Mouse (Mus musculus) adrenal gland, postnatal 36 days (tissue): ENCODE results near the gene Col13a1. TPM values are rescaled to one million over a fixed set of nuclear protein-coding genes. Genes with fewer than 3 reads are reported as not detected.

ENCODE experiments used
- DNase-seq, 2 experiments: peaks; one replicate each; pipeline ENCODE4 v3.0.0; 2021; ENCODE audit warnings: mixed read lengths in 1 of 2
- long read RNA-seq, 2 experiments: library from polyadenylated mRNA; stranded (forward); transcript quantifications; one replicate each; pipeline ENCODE4 v2.0.0; 2021; ENCODE audit warnings: borderline sequencing depth in 2 of 2
- total RNA-seq, 2 experiments: library from RNA; stranded (reverse); gene quantifications; 2 replicates each; pipeline ENCODE4 v1.2.3; 2021

Col13a1 gene
- total RNA-seq, result 10 to 100 TPM in 1 of 2 experiments, 1 to 10 TPM in 1; 5.3 to 11.1 TPM
- long read RNA-seq, experiment 1, partial matches to known transcripts, result 2 of 10 reads
- long read RNA-seq, experiment 1, other reads (novel, unspliced or antisense), result 8 of 10 reads
- long read RNA-seq, experiment 2, partial matches to known transcripts, result 0 of 6 reads
- long read RNA-seq, experiment 2, other reads (novel, unspliced or antisense), result 6 of 6 reads

DNA sequence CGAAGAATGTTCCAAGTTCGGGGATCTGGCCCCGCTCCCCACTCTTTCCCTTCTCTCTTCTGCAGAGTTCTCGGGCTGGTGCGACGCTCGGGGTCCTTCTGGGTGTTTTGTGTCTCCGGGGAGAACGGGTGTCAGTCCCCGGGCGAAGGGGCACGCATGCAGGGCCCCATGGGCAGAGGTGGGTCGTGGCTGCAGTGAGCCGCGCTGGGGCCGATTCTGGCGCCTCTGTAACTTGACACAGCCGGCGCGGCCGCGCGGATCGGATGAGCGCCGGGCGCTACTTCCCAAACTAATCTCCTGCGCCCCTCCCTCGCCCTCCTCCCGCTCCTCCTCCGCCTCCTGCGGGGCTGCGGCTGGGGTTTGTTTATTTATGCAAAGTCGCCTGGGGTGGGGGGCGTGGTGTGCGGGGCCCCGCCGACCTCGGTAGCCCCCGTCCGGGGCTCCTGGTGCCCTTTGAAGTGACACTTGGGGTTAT, at the start of gene Col13a1:
TSS of gene Col13a1 (minus strand) at position 243 of the 475 bp plus-strand sequence.
- peak; percentile 48 to 53 for DNase-seq

DNA sequence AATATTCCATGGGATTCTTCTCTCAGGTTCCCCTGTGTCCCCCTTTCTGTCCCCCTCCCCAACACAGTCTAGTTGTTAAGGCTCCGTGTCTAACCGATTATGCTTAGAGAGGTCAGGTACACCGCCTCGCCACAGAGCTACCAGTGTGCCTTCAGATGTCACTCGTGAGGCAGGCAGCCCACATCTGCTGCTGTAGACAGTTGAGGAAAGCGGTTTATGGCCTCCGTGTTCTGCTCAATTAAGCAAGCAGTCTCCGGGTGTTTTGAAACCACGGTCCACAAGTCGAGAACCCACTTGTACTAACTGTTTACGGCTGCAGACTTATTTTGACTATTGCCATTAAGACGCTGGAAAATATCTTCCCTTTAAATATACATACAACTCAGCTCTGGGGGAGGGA, 48.8 kb upstream of the Col13a1 start:
- DNase-seq, result no peak

DNA sequence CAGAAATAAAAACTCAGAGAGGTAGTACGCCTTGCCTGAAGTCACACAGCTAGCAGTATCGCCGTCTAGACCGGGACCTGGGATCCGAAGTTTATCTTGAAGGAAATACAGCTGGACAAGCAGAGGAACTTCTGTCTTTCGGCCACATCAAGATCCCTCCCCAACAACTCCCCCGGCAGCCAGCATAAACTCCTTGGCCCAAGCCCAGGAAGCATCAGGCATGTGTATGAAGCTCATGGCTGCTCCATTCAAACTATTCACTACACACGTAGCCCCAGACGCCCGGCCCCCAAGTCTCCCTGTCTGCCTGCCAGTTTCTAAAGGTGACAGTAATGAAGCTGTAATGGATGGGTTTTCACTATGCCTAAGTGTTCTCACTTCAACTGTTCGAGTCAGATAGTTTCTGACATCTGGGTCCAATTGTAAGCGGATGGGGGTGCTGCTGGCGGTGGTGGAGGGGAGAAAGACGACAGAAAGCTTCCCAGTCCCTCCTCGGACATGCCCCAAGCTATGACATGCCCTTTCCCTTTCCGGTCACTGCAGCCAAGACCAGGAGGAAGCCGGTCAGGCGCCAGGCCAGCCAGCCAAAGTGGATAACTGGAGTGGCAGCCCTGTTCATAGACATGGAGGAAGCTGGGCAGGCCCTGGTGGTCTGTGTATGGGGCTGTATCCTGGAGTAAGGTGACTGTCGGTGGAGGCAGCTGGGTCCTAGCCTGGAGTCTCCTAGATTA, 45.1 kb upstream of the Col13a1 start:
- peak; percentile 45 to 62 for DNase-seq

GRCm38 (mm10) chr10:62020068-62020620, 41.2 kb upstream of the Col13a1 start:
- no peak for DNase-seq

- DNase-seq, result no peak
Observed at GRCm38 (mm10) chr10:62019386-62020067, 40.6 kb upstream of the Col13a1 start.

DNA sequence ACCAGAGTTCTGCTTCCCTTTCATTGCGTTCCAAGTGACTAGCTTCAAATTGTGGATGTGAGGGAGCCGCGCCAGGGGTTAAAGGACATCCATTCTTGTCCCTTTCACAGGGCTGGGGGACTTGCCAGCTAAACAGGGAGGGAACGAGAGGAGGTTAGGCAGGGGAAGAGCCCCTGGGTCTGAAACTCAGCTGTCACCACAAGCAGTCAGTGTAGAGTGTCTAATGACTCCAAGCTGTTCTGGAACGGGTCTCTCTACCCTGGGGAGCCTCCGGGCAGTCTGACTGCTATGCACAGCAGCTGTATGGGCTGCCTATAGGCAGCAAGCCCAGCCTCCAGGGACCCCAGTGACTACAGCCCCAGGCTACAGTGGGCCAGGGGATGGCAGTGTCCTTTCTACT, 38.0 kb upstream of the Col13a1 start:
- no peak for DNase-seq

- DNase-seq, result no peak
Observed at GRCm38 (mm10) chr10:62013190-62013589, 34.3 kb upstream of the Col13a1 start.

- no peak for DNase-seq
Observed at GRCm38 (mm10) chr10:62012371-62012770, 33.5 kb upstream of the Col13a1 start.

DNA sequence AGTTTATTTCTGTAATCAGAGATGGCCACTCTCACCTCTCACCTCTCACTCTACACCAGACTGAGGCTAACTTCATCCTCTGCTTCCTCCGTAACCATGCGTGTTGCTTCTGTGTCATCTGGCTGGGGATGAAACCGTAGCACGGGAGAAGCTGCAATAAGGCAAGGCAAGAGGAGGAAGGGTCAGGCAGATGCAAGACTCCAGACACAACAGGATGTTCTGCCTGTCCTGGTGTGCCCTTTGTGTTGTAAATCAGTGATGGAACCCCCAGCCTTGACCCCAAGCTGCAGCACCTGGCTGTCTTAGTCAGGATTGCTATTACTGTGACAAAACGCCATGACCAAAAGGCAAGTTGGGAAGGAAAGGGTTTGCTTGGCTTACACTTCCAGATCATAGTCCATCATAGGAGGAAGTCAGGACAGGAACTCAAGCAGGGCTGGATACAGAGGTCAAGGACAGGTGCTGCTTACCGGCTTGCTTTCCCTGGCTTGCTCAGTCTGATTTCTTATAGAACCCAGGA, 31.1 kb upstream of the Col13a1 start:
- no peak for DNase-seq

- no peak for DNase-seq
Observed at GRCm38 (mm10) chr10:62007958-62008357, 29.1 kb upstream of the Col13a1 start.

DNA sequence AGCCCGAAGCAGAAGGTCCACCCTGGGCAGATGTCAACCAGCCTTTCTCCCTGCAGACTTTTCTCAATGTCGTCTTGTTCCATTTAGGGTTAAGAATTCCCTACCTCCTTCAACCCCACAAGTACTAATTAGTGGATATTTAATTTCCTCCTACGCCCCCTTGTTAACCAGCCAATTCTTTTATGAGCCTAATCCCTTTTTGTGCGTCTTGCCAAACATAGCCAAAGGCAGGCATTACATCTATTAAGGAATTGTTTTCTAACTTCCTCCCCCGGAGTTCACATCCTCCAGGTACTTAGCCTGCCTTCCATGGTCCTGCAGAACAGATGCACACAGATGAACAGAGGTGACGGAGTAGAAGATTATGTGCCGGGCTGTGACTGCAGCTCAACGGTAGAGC, 27.5 kb upstream of the Col13a1 start:
- DNase-seq, result no peak

- no peak for DNase-seq
Observed at GRCm38 (mm10) chr10:62000216-62000615, 21.3 kb upstream of the Col13a1 start.

DNA sequence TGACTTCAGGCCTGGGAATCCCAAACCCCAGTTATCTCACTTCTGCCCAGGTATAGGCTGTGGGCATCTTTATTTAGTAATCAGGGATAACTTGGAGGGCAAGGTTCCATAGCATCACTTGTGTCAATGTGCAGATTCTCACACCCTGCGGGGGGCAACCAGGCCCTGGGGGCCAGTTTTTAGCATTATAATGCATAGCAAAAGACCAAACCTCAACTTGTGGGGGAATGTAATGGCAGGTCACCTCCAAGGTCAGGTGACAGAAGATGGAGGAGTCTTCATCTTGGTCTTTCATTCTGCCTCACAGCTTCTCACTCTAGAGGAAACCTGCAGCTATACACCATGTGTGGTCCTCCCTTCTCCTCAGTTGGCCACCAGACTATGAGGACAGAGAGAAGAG, 20.9 kb upstream of the Col13a1 start:
- no peak for DNase-seq

DNA sequence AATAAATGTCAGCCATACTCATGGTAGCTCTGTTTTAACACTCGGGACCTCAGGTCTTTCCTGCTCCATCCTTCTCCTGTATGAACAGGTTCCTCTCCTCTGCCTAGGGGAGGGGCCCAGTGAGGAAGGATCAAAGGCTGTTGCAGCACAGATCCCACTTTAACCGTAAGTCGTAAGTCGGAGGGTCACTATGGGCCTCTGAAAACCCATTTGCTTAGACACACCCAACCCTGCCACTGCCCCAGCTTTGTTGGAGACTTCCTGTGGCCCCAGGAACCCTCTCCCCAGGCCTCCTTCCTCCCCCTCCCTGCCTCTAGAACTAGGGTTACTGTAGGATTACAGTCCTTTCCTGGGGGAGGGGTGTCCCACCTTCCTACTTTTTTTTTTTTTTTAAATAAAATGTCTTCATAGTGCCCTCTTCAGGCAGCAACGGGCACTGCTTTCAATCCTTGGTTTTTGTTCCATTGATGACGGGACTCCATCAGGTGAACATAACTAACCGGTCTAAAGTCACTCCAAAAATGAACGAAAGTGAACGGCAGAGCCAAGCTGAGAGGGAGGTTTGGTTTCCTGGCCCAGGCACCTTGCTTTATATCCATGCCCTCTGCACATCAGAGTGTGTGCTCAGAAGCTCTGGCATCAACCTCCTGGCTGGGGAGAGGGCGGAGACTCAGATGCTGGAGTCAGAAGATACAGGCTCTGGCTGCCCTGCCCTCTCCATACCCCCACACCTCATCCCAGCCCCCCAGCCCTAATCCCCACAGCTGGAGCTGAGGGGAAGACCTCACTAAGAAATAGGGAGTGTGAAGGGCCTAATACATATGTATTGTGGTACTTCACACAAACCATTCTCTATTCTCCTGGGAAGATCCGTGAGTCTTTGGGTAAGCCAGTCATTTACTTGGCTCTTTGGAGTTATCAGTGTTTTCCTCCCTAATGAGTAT, 12.8 kb upstream of the Col13a1 start:
- no peak for DNase-seq

- DNase-seq, result peak; percentile 93 to 94
Observed at GRCm38 (mm10) chr10:61980424-61980823, 1.5 kb upstream of the Col13a1 start.

DNA sequence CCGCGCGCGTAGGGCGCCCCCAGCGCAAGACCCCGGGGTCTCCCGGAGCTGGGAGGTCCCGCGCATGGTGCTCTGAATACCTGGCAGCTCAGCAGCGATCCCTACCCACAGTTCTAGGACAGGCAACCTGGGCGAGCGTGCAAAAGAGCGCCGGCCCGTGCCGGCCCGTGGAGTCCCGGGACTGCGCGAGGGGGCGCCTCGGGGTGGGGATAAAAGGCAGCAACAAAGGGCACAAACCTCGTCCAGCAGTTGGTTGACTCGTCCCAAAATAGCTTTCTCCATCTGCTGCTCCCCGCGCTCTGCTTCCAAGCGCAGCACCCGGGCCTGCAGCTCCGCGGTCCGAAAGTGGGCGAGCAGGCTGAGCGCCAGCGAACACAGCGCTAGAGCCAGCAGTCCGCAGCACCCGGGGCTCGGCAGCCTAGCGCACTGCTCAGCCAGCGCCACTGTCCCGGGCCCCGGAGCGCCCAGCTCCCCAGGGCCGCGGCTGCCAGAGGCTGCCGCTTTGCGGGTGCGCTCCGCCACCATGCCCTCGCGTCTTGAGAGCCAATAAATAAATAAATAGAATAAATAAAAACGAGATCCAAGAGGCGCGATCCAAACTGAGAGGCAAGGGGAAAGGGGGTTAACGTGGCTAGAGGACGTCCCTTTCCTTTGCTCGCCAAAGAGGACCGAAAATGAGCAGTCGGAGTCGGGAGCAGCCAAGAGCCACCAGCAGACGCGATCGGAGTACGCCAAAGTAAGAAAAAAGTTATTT, 619 bp downstream of the Col13a1 start:
- peak; percentile 66 to 73 for DNase-seq

GRCm38 (mm10) chr10:61977392-61978096, 1.4 kb downstream of the Col13a1 start:
- no peak for DNase-seq

- DNase-seq, result peak in 1 of 2 experiments; percentile 30
Observed at GRCm38 (mm10) chr10:61976987-61977386, 1.9 kb downstream of the Col13a1 start.

DNA sequence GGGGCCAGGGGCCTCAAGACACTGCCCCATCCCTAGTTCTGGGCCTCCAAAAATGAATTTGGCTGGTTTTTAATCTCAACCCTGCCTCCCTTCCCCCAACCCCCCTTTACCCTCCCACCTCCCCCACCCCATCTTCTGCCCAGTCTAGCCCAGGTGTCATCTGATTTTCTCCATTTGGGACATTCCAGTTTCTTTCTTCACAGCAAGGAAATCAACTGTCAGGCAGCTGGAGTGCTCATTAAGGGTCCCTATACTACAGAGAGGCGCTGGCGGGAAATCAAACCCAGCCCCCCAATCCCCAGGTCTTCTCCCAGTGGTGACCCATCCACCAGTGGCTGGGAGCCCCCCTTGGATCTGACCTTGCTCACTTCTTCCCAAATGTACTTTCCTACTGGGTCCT, 4.3 kb downstream of the Col13a1 start:
- DNase-seq, result no peak

DNA sequence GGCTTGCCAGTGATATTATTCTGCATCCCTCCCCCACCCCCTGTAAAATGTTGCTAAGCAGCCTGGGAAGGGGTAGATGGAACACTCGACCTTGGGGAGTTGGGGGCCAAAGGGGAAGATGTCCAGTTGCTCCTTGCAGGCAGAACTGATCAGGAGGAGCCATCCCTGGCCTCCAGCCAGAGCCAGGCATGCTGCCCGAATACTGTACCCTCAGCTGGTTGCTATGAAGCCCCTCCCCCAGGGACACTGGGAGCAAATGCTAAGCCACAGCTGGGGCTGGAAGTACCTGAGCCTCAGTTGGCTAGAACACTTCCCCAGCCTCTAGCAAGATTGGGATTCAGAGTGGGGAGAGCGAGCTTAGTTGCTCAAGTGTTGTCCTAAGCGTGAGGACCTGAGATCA, 6.9 kb downstream of the Col13a1 start:
- no peak for DNase-seq
